Mouse (Mus musculus) thymus, postnatal 14 days (tissue): ENCODE measurements around the gene Rbm19.
A peak's percentile ranks its signal among the peaks of the same experiment; 100 is the strongest.

Source experiments
- DNase-seq: peaks from one replicate; pipeline ENCODE4 v3.0.0; 2021

Rbm19 gene

GRCm38 (mm10) chr5:120135823-120136222 is 19.6 kb downstream of the Rbm19 start:
- DNase-seq: no peak

GRCm38 (mm10) chr5:120136236-120136675 is 20.0 kb downstream of the Rbm19 start:
- no peak for DNase-seq

- DNase-seq: no peak
Measured at GRCm38 (mm10) chr5:120137038-120137437, 20.8 kb downstream of the Rbm19 start.

GRCm38 (mm10) chr5:120137846-120138245 is 21.6 kb downstream of the Rbm19 start:
- DNase-seq: no peak

- no peak for DNase-seq
Measured at GRCm38 (mm10) chr5:120138406-120138805, 22.1 kb downstream of the Rbm19 start.

GRCm38 (mm10) chr5:120139224-120139623 is 23.0 kb downstream of the Rbm19 start:
- peak; percentile 80 for DNase-seq

GRCm38 (mm10) chr5:120143941-120144340 is 27.7 kb downstream of the Rbm19 start:
- DNase-seq: peak; percentile 55

GRCm38 (mm10) chr5:120145371-120146050 is 29.2 kb downstream of the Rbm19 start:
- no peak for DNase-seq

- no peak for DNase-seq
Measured at GRCm38 (mm10) chr5:120146051-120146385, 29.8 kb downstream of the Rbm19 start.

GRCm38 (mm10) chr5:120146909-120147308 is 30.6 kb downstream of the Rbm19 start:
- no peak for DNase-seq

GRCm38 (mm10) chr5:120148246-120148645 is 32.0 kb downstream of the Rbm19 start:
- no peak for DNase-seq

- DNase-seq: no peak
Measured at GRCm38 (mm10) chr5:120151145-120151544, 34.9 kb downstream of the Rbm19 start.

- no peak for DNase-seq
Measured at GRCm38 (mm10) chr5:120153140-120153539, 36.9 kb downstream of the Rbm19 start.

GRCm38 (mm10) chr5:120155672-120156071 is 39.4 kb downstream of the Rbm19 start:
- DNase-seq: no peak

GRCm38 (mm10) chr5:120156166-120156909 is 40.1 kb downstream of the Rbm19 start:
- DNase-seq: no peak

GRCm38 (mm10) chr5:120157115-120157514 is 40.9 kb downstream of the Rbm19 start:
- DNase-seq: no peak

GRCm38 (mm10) chr5:120158476-120158875 is 42.2 kb downstream of the Rbm19 start:
- DNase-seq: no peak

GRCm38 (mm10) chr5:120160923-120161658 is 44.8 kb downstream of the Rbm19 start:
- no peak for DNase-seq

GRCm38 (mm10) chr5:120162689-120163088 is 46.4 kb downstream of the Rbm19 start:
- no peak for DNase-seq

GRCm38 (mm10) chr5:120163428-120163827 is 47.2 kb downstream of the Rbm19 start:
- DNase-seq: no peak

- no peak for DNase-seq
Measured at GRCm38 (mm10) chr5:120164450-120164849, 48.2 kb downstream of the Rbm19 start.

GRCm38 (mm10) chr5:120165061-120165942 is 49.0 kb downstream of the Rbm19 start:
- DNase-seq: no peak
